Mouse (Mus musculus) embryonic fibroblast, embryonic 13.5 days (primary cell): Measurements from ENCODE around the gene Tspan33.

ENCODE experiments used
- CTCF ChIP-seq: IDR thresholded peaks from 2 replicates; pipeline ENCODE4 v1.5.1; 2011; ENCODE audit warnings: mild to moderate bottlenecking, control low read depth, low read length, moderate library complexity, borderline replicate concordance; ENCODE audit not compliant: insufficient read depth
- POLR2A ChIP-seq: IDR thresholded peaks from 2 replicates; pipeline ENCODE4 v1.6.1; 2011; ENCODE audit warnings: low read depth, mild to moderate bottlenecking, control low read depth, low read length, moderate library complexity

GRCm38 (mm10) chr6:29728035-29728434 is 34.0 kb downstream of the Tspan33 start:
- TF ChIP-seq POLR2A (no peak), CTCF (no peak)
